Mouse (Mus musculus): ENCODE data around the gene Pusl1. TPM values are rescaled to one million over a fixed set of nuclear protein-coding genes. Genes with fewer than 3 reads are reported as not detected.

Pusl1 gene
- polyA plus RNA-seq, 1 experiment from 2014 or later, result 28.7 TPM

DNA sequence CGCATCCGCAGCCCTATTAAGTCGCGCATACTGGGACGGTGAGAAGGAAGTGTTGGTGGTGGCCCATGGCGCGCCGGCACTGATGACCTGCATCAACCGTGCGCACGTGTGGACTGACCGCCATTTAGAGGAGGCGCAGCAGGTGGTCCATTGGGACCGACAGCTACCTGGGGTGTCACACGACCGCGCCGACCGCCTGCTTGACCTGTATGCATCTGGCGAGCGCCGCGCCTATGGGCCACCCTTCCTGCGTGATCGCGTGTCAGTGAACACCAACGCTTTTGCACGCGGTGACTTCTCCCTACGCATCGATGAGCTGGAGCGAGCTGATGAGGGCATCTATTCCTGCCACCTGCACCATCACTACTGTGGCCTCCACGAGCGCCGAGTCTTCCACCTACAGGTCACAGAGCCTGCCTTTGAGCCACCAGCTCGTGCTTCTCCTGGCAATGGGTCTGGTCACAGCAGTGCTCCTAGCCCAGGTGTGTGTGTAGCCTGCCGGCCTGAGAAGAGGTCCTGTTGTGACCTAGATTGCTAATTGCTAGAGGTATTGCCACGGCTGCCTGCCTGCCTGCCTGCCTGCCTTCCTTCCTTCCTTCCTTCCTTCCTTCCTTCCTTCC lies 49.8 kb downstream of the Pusl1 start:
- H3K4me2 ChIP-seq, result peak overlapping the region; percentile 85
- H3K36me3 ChIP-seq, result peaks cover 2% of the 10 kb centered on the region; the same call in 1 of the 2 replicates
- WGBS, result 51% methylated on average over 38 of the region's 38 CpGs
- no peaks in the 10 kb centered on the region for H3K9me3 ChIP-seq (replicated peaks)
- H3K27ac ChIP-seq, result no peak overlapping the region
- peaks cover 47% of the 10 kb centered on the region for H3K4me1 ChIP-seq (replicated peaks)
- no peak for ATAC-seq (replicated peaks; ENCODE audit: insufficient number of reproducible peaks, insufficient read depth, low FRiP score, low read depth)
- H3K9ac ChIP-seq, result no peak overlapping the region; the same call in 1 of the 2 replicates
- peak overlapping the region; percentile 53 for H3K4me3 ChIP-seq
- H3K27me3 ChIP-seq, result peaks cover 5% of the 10 kb centered on the region; the same call in 1 of the 2 replicates

DNA sequence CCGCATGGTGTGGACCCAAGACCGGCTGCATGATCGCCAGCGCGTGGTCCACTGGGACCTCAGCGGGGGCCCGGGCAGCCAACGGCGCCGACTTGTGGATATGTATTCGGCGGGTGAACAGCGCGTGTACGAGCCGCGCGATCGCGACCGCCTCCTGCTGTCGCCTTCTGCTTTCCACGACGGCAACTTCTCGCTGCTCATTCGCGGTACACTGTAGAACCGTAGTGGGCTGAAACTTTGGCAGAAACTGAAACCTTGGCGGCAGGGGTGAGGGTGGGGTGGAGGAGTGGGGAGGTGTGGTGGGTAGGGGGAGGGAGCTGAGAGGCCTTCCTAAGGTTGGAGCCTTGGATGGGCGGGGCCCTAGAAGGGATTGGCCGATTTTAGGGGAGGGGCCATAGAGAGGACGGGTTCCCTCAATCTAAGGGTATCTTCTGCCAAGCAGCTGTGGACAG lies 50.6 kb downstream of the Pusl1 start:
- Histone ChIP-seq H3K9me3 (replicated peaks) (no peaks in the 10 kb centered on the region), H3K4me1 (replicated peaks) (peaks cover 42% of the 10 kb centered on the region), H3K27me3 (peaks cover 5% of the 10 kb centered on the region; the same call in 1 of the 2 replicates), H3K4me2 (peak overlapping the region; percentile 85), H3K27ac (peak overlapping the region; percentile 10), H3K36me3 (peaks cover 2% of the 10 kb centered on the region; the same call in 1 of the 2 replicates), H3K9ac (peak overlapping the region; percentile 62), H3K4me3 (peak overlapping the region; percentile 53)
- under 1% methylated on average over 30 of the region's 32 CpGs for WGBS
- peak; percentile 32 for ATAC-seq (replicated peaks; ENCODE audit: insufficient number of reproducible peaks, insufficient read depth, low FRiP score, low read depth)

DNA sequence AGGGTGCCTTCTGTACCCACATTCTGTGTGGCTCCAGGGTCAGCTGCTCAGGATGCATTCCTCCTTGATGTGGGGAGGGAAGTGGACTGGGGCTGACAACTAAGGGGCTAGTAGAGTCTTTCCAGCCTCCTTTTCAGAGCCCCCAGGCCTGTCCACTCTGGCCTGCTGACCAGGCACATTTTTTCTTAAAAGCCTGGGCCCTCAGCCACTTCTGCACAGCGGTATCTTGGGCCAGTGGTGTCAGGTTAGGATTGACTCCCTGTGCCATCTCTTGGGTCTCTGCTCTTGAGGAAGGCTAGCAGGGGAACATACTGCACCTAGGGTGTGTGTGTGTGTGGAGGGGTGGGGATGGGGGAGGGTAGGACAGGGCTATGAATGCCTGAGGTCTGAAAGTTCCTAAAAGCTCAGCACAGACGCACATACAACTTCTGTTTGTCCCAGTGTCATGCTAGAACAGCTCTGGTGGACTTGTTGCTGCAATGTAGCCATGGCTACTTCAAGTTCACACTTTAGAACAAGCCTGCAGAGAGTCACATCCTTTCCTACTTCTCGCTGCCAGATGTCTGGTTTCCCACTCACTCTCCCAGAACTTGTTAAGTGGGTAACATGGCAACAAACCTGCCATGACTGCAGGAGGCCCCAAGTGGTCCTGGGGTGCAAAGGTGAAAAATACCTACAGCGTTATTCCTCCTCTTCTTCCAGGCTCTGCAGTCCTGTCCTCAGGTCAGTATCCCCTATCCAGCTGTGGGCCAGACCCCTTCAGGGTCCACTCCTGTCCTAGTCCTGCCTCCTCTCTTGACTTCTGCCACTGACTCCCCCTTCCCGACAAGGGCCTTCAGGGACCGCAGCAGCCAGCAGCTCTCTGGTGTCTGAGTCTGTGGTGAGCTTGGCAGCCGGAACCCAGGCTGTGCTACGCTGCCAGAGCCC lies 51.2 kb downstream of the Pusl1 start:
- Histone ChIP-seq H3K4me3 (peak overlapping the region; percentile 53), H3K36me3 (peaks cover 2% of the 10 kb centered on the region; the same call in 1 of the 2 replicates), H3K9ac (peak overlapping the region; percentile 62), H3K27me3 (peaks cover 5% of the 10 kb centered on the region; the same call in 1 of the 2 replicates), H3K9me3 (replicated peaks) (no peaks in the 10 kb centered on the region), H3K4me1 (replicated peaks) (peaks cover 42% of the 10 kb centered on the region), H3K4me2 (peak overlapping the region; percentile 85), H3K27ac (peak overlapping the region; percentile 85)
- 0 out of 2 replicates have a peak, but pooled peaks have one; percentile 1 for ATAC-seq (replicated peaks; ENCODE audit: insufficient number of reproducible peaks, insufficient read depth, low FRiP score, low read depth)
- 13% methylated on average over 8 of the region's 8 CpGs for WGBS

DNA sequence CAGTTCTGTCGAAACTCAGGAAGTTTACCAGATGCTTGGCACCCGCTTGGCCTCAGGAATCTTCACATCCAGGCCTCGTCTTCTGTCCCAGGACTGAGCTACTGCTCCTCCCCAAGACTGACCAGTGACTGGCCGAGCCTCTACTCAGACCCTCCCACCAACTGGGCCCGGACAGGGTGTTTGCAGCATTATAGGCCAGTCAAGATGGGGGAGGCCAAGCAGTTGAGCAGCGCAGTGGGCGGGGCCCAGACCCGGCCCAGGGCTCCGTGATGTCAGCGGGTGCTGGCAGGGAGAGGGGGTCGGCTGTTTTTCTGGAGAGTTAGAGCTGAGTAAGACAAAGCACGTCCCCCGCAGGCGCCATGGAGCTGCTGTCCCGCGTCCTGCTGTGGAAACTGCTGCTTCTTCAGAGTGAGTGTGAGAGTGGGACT lies 52.1 kb downstream of the Pusl1 start, which contains the start of gene Mxra8:
Gene Mxra8, plus strand, starts transcription at position 198 of the 428 bp plus-strand sequence.
- H3K4me3 ChIP-seq, result peak within 1 kb of the TSS; percentile 53
- WGBS, result 5% methylated on average over 16 of the region's 16 CpGs
- ATAC-seq (replicated peaks; ENCODE audit: insufficient number of reproducible peaks, insufficient read depth, low FRiP score, low read depth), result peak; percentile 87
- H3K9ac ChIP-seq, result peak within 1 kb of the TSS; percentile 62
- no peaks in the 10 kb centered on the region for H3K9me3 ChIP-seq (replicated peaks)
- H3K27me3 ChIP-seq, result peaks cover 5% of the 10 kb centered on the region; the same call in 1 of the 2 replicates
- peak within 1 kb of the TSS; percentile 85 for H3K4me2 ChIP-seq
- peak within 1 kb of the TSS; percentile 85 for H3K27ac ChIP-seq
- peaks cover 42% of the 10 kb centered on the region for H3K4me1 ChIP-seq (replicated peaks)
- H3K36me3 ChIP-seq, result peaks cover 2% of the 10 kb centered on the region; the same call in 1 of the 2 replicates

DNA sequence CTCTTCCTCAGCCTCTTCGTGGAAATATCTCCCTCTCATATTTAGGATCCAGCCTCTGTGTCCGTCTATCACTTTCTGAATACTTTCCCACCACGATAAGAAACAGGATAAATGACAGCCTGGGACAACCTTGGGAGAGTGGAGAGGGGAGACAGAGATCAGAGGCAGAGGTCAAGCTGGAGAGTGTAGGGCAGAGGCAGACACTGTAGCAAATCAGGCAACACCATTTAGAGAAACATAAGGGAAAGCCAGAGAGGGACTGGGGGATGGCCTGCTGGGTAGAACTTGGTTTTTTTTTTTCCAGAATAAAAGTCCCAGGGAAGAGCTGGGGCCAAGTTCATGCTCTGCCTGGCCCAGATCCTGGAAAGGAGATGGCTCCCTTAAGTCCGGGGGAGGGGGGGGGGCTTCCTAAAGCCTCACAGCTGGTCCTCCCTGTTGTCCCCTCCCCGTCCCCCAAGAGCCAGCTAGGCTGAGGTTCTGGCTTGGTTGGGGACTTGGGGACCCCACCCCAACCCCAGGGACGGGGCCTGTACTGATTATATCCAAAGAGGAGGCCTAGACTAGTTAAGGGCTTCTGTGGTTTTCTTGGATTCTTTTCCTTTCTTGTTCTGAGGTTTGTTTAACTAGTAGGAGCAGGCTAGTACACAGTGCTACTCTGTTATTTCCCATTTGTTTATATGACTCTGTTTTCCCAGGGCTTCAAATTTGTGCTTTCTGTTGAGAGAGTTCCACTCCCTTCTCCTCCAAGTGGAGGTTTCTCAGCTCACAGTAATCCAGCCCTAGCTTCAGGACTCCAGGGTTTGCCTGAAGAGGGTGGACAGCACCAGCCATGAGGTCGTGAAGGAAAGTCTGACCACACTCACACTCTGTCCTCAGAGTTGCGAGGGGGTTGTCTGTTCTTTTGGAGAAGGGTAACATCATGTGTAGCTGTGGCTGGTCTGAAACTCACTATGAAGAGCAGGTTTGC lies 53.1 kb downstream of the Pusl1 start:
- WGBS, result 36% methylated on average over 8 of the region's 8 CpGs
- Histone ChIP-seq H3K36me3 (peaks cover 2% of the 10 kb centered on the region; the same call in 1 of the 2 replicates), H3K4me2 (peak overlapping the region; percentile 85; the same call in 1 of the 2 replicates), H3K27ac (peak overlapping the region; percentile 85), H3K4me3 (peak overlapping the region; percentile 53; the same call in 1 of the 2 replicates), H3K9me3 (replicated peaks) (no peaks in the 10 kb centered on the region), H3K4me1 (replicated peaks) (peaks cover 51% of the 10 kb centered on the region), H3K9ac (no peak overlapping the region), H3K27me3 (peaks cover 5% of the 10 kb centered on the region; the same call in 1 of the 2 replicates)
- no peak for ATAC-seq (replicated peaks; ENCODE audit: insufficient number of reproducible peaks, insufficient read depth, low FRiP score, low read depth)

Small RNA genes within 50 kb of the gene (microRNA-seq; reads per million reads assigned to microRNA genes)
- gene Gm22991, result not detected

Other genes with a start within 250 kb of the Pusl1 start
- gene Gm10563, start 246.4 kb downstream of the Pusl1 start, polyA plus RNA-seq (2015; fragmentation: Nextera tagmentation; extraction: Ambion mirVana), result not detected in 2 replicates
- 65.5 and 74.9 TPM in 2 replicates for gene Mmp23, start 238.4 kb downstream of the Pusl1 start, polyA plus RNA-seq (2015; fragmentation: Nextera tagmentation; extraction: Ambion mirVana)
- 17.3 and 23.4 TPM in 2 replicates for gene Mib2, start 222.6 kb downstream of the Pusl1 start, polyA plus RNA-seq (2015; fragmentation: Nextera tagmentation; extraction: Ambion mirVana)
- gene Fndc10, start 197.4 kb downstream of the Pusl1 start, polyA plus RNA-seq (2015; fragmentation: Nextera tagmentation; extraction: Ambion mirVana), result 3.8 and 5.0 TPM in 2 replicates
- gene Ssu72, start 187.0 kb downstream of the Pusl1 start, polyA plus RNA-seq (2015; fragmentation: Nextera tagmentation; extraction: Ambion mirVana), result 97.0 and 107 TPM in 2 replicates
- gene Tmem240, start 157.0 kb downstream of the Pusl1 start, polyA plus RNA-seq (2015; fragmentation: Nextera tagmentation; extraction: Ambion mirVana), result 0.53 and 0.56 TPM in 2 replicates
- 88.9 and 108 TPM in 2 replicates for gene Atad3a, start 130.7 kb downstream of the Pusl1 start, polyA plus RNA-seq (2015; fragmentation: Nextera tagmentation; extraction: Ambion mirVana)
- 5.9 and 7.8 TPM in 2 replicates for gene Vwa1, start 117.1 kb downstream of the Pusl1 start, polyA plus RNA-seq (2015; fragmentation: Nextera tagmentation; extraction: Ambion mirVana)
- 1.7 and 2.0 TPM in 2 replicates for gene Tmem88b, start 105.9 kb downstream of the Pusl1 start, polyA plus RNA-seq (2015; fragmentation: Nextera tagmentation; extraction: Ambion mirVana)
- gene Ankrd65, start 101.3 kb downstream of the Pusl1 start, polyA plus RNA-seq (2015; fragmentation: Nextera tagmentation; extraction: Ambion mirVana), result 0.13 TPM in 1 of 2 replicates, not detected in the other
- gene Mrpl20, start 88.9 kb downstream of the Pusl1 start, polyA plus RNA-seq (2015; fragmentation: Nextera tagmentation; extraction: Ambion mirVana), result 131 TPM in 2 replicates
- 106 and 123 TPM in 2 replicates for gene Ccnl2, start 79.3 kb downstream of the Pusl1 start, polyA plus RNA-seq (2015; fragmentation: Nextera tagmentation; extraction: Ambion mirVana)
- 121 and 124 TPM in 2 replicates for gene Aurkaip1, start 60.5 kb downstream of the Pusl1 start, polyA plus RNA-seq (2015; fragmentation: Nextera tagmentation; extraction: Ambion mirVana)
- gene Mxra8, start 52.1 kb downstream of the Pusl1 start, polyA plus RNA-seq (2015; fragmentation: Nextera tagmentation; extraction: Ambion mirVana), result 72.7 and 91.4 TPM in 2 replicates
- gene Dvl1, start 44.4 kb downstream of the Pusl1 start, polyA plus RNA-seq (2015; fragmentation: Nextera tagmentation; extraction: Ambion mirVana), result 8.1 and 12.2 TPM in 2 replicates
- gene Tas1r3, start 28.4 kb downstream of the Pusl1 start, polyA plus RNA-seq (2015; fragmentation: Nextera tagmentation; extraction: Ambion mirVana), result 0.14 TPM in 2 replicates
- gene Cptp, start 22.3 kb downstream of the Pusl1 start, polyA plus RNA-seq (2015; fragmentation: Nextera tagmentation; extraction: Ambion mirVana), result 7.8 and 10.3 TPM in 2 replicates
- gene Ints11, start 22.2 kb downstream of the Pusl1 start, polyA plus RNA-seq (2015; fragmentation: Nextera tagmentation; extraction: Ambion mirVana), result 27.3 and 41.4 TPM in 2 replicates
- 8.2 and 13.5 TPM in 2 replicates for gene Acap3, start within 50 bp of the Pusl1 start, polyA plus RNA-seq (2015; fragmentation: Nextera tagmentation; extraction: Ambion mirVana)
- gene Ube2j2, start 52.0 kb upstream of the Pusl1 start, polyA plus RNA-seq (2015; fragmentation: Nextera tagmentation; extraction: Ambion mirVana), result 71.7 and 79.0 TPM in 2 replicates
- 24.9 and 31.3 TPM in 2 replicates for gene C1qtnf12, start 70.5 kb upstream of the Pusl1 start, polyA plus RNA-seq (2015; fragmentation: Nextera tagmentation; extraction: Ambion mirVana)
- 7.7 and 10.0 TPM in 2 replicates for gene B3galt6, start 100.9 kb upstream of the Pusl1 start, polyA plus RNA-seq (2015; fragmentation: Nextera tagmentation; extraction: Ambion mirVana)
- 105 and 127 TPM in 2 replicates for gene Sdf4, start 101.1 kb upstream of the Pusl1 start, polyA plus RNA-seq (2015; fragmentation: Nextera tagmentation; extraction: Ambion mirVana)
- gene Tnfrsf4, start 122.1 kb upstream of the Pusl1 start, polyA plus RNA-seq (2015; fragmentation: Nextera tagmentation; extraction: Ambion mirVana), result 0.36 and 0.55 TPM in 2 replicates
- 1.9 and 2.9 TPM in 2 replicates for gene Tnfrsf18, start 134.4 kb upstream of the Pusl1 start, polyA plus RNA-seq (2015; fragmentation: Nextera tagmentation; extraction: Ambion mirVana)
- 0.59 and 1.1 TPM in 2 replicates for gene Ttll10, start 167.6 kb upstream of the Pusl1 start, polyA plus RNA-seq (2015; fragmentation: Nextera tagmentation; extraction: Ambion mirVana)
- 11.6 and 19.4 TPM in 2 replicates for gene 9430015G10Rik, start 218.2 kb upstream of the Pusl1 start, polyA plus RNA-seq (2015; fragmentation: Nextera tagmentation; extraction: Ambion mirVana)
- 0.19 and 0.30 TPM in 2 replicates for gene Rnf223, start 238.7 kb upstream of the Pusl1 start, polyA plus RNA-seq (2015; fragmentation: Nextera tagmentation; extraction: Ambion mirVana)

Measured in heart, embryonic 15.5 days (tissue).